Mouse (Mus musculus): ENCODE measurements around the gene Armc12.

Armc12 gene

DNA sequence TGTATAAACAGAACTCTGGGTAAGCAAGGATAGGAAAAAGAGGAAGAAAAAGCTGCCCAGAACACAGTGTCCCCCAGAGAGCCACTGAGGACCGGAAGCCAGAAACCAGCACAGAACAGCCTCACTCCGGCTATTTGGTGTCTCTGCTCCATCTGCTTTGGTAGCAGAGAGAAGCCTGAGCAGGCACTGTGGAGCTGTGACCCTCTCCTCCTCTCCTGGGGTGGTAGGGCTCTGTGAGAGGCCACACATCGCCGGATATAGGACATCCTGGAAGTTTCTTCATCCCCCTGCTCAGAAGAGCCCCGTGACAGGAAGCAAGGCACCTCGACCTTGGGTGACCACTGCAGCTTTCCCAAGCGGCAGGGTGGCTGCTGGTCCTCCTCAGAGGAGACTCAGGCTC lies 16.8 kb upstream of the Armc12 start:
- no peak for DNase-seq (ENCODE audit: low read depth)

- no peak for DNase-seq (ENCODE audit: low read depth)
Measured at GRCm38 (mm10) chr17:28514555-28514954, 16.1 kb upstream of the Armc12 start.

DNA sequence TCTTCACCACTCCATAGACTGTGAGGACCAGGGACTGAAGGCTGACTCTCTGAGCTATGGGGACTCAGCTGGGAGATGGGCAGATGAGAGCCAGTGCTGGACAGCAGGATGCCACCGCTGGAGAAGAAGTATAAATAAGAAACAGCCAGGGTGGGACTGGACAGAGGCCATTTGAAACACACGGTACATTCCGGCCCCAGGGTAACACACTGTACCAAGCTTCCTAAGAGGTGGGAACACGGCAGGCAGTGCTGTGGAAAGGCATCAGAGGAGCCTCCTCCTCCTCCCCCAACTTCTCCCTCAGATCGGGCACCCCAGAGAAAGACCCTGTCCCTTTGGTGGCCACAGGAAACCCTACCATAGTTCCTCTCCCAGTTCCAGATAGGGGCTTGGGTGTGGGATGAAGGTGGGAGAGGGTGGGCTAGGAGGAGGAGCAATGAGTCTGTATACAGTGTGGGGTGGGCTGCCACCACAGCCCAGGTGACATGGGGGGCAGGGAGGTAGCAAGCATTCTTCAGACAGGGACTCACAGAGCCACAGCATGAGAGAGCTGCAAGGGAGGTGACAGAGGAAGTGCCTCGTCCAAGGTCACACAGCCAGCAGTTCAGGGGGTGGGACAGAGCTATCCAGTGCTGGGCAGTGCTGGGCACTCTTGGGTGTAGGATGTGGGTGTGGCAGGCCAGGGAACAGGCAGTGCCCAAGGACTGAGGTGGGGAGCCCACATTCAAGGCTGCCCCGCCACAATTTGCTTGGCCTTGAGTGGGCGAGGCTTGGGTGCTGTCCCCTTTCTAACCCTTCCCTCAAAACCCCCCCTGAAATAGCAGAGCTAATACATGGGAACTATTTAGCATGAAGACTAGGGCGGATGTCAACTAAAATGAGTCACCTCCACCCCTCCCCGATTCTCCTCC lies 14.9 kb upstream of the Armc12 start:
- no peak for DNase-seq (ENCODE audit: low read depth)

GRCm38 (mm10) chr17:28516881-28517280 lies 13.7 kb upstream of the Armc12 start:
- DNase-seq (ENCODE audit: low read depth): no peak

DNA sequence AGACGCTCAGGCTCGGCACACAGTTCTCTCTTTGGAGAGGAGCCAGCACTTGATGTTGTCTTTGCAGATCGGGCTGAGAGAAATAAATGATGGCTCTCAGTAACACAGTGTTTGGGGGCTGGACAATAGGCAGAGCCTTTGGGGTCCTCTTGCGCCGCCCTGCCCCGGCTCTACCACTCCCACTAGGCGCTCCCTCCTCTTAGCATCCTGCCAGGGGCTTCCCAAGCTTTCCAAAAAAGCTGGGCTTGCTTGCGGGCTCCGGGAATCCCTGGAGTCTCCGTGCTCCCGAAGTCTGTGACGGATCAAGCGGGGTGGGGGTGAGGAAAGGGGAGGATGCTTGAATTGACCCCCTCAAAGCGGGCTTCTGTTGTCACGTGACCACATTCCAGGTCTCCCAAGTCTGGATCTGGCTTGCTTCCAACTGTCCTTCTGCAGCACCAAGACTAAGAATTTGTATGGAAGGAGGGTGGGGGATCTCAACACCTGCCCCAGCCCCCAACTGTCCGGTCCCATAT lies 13.1 kb upstream of the Armc12 start, which contains the start of gene Fkbp5:
Gene Fkbp5 (minus strand): TSS at position 87 of the 515 bp plus-strand sequence.
- DNase-seq (ENCODE audit: low read depth): no peak

DNA sequence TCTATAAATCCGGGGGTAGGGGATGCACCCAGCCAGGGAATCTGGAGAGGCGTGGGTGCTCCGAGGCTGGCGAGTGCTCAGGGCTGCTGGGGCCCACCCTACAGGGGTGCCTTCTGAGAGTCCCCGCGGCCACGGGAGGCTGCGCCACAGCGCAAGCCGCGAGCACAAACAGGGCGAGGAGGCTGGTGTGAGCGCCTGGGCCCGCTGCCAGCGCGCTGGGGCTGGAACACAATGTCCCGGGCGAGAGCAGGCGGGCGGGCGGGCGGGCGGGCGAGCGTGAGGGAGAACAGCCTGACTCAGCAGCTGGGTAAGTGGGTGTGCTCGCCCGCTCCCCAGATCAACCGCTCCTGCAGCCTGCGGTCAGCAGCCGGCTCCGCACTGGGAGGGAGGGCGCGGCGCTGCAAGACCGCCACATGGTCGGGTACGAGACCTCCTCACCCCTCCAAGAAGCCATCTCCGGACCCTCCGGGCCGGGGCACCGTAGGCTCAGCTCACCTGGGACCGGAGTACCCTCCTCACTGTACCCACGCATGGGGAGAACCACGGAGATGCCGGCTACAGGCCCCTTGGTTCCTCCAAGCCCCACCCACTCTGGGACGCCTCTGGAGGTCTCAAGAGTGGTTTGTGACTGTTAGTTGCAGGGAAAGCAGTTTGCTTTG lies 12.5 kb upstream of the Armc12 start:
- no peak for DNase-seq (ENCODE audit: low read depth)

GRCm38 (mm10) chr17:28518615-28519071 lies 12.0 kb upstream of the Armc12 start:
- DNase-seq (ENCODE audit: low read depth): no peak

GRCm38 (mm10) chr17:28519827-28520226 lies 10.8 kb upstream of the Armc12 start:
- DNase-seq (ENCODE audit: low read depth): no peak

- DNase-seq (ENCODE audit: low read depth): no peak
Measured at GRCm38 (mm10) chr17:28520561-28520960, 10.0 kb upstream of the Armc12 start.

- no peak for DNase-seq (ENCODE audit: low read depth)
Measured at GRCm38 (mm10) chr17:28521071-28521726, 9.4 kb upstream of the Armc12 start.

DNA sequence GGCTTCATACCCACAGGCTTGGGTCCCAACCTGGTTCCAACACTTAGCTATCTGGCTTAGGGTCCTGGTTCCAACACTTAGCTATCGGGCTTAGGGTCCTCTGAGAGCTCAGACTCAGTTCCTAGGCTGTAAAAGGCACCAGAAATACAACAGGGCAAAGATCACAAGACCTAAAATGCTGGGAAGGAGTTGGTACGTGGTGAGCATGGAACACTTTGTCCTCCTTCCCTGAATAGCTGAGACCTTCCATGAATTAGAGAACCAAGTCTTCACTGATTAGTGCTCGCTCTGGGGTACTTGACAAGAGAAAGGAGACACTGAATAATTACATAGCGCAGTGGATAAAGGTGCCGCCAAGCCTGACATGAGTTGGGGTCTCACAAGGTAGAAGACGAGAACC lies 8.7 kb upstream of the Armc12 start:
- no peak for DNase-seq (ENCODE audit: low read depth)

DNA sequence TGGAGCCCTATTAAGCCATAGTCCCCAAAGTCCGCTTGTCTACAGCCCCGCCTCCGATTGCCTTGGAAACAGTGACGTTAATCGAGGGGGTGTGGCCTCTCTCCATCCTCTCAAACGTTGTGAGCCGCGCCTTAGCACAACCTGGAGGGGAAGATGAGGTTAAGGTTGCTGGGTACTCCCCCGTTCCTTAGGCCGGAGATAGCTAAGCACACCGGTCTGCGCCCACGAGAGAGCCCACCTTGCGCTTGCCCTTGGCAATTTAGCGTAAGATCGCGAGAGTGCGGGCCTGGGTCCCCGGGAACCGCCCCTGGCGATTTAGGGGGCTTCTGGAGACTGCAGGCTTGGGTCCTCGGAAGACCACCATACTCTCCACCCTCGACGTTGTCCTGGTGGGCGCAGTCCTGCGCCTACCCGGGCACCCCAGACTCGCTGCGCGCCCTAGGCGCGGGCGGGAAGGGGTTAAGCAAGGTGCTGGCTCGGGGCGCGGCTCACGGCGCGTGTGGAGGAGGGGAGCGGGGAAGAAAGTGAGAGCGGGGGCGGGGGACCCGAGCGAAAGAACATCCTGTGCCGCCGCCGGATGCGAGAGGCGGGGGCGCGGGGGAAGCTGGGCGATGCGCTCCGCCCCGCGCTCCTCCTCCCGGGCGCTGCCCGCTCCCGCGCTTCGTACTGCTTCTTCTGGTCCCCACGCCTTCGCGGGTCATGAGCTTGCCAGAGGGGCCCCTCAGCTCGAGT lies 7.8 kb upstream of the Armc12 start:
- peak; percentile 39 for DNase-seq (ENCODE audit: low read depth)

DNA sequence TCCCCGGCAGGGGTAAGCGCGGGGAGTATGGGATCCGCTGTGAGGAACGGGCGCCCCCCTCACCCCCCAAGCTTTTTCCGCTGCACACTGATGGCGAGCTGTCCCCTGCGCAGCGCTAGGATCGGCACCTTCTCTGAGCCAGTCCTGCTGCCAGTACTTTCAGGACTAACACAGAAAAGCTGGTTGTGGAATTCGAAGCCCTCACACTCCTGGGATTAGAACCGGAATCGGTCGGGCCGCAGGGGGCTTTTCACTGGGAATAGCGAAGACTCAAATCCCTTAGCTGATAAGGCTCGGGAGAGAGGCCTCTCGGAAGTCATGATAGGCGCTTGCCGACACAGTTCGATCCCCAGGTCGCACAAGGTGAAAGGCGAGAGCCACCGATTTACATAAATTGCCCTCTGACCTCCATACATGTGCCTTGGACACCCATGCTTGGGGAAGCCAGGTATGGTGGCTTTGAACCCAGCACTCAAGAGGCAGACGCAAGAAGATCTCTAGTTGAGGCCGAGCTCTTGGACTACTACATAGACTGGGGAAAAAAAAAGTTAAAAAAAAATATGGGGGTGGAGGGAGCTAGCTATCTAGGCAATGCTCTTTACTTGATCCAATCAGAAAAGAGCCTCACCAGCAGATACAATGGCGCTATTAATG lies 7.1 kb upstream of the Armc12 start:
- DNase-seq (ENCODE audit: low read depth): no peak

- no peak for DNase-seq (ENCODE audit: low read depth)
Measured at GRCm38 (mm10) chr17:28524009-28524695, 6.5 kb upstream of the Armc12 start.

DNA sequence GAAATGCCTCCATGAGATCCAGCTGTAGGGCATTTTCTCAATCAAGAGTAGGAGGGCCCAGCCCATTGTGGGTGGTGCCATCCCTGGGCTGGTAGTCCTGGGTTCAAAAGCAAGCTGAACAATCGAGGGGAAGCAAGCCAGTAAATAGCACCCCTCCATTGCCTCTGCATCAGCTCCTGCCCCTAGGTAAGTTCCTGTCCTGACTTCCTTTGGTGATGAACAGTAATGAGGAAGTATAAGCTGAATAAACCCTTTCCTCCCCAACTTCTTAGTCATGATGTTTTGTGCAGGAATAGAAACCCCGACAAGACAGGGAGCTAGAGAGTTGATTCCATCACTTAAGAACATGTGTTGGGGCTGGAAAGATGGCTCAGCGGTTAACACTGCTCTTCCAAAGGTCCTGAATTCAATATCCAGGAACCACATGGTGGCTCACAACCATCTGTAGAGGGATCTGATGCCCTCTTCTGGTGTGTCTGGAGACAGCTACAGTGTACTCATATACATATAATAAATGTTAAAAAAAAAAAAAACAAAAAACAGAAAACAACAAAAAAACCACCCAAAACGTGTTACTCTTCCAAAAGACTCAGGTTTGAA lies 5.7 kb upstream of the Armc12 start:
- no peak for DNase-seq (ENCODE audit: low read depth)

DNA sequence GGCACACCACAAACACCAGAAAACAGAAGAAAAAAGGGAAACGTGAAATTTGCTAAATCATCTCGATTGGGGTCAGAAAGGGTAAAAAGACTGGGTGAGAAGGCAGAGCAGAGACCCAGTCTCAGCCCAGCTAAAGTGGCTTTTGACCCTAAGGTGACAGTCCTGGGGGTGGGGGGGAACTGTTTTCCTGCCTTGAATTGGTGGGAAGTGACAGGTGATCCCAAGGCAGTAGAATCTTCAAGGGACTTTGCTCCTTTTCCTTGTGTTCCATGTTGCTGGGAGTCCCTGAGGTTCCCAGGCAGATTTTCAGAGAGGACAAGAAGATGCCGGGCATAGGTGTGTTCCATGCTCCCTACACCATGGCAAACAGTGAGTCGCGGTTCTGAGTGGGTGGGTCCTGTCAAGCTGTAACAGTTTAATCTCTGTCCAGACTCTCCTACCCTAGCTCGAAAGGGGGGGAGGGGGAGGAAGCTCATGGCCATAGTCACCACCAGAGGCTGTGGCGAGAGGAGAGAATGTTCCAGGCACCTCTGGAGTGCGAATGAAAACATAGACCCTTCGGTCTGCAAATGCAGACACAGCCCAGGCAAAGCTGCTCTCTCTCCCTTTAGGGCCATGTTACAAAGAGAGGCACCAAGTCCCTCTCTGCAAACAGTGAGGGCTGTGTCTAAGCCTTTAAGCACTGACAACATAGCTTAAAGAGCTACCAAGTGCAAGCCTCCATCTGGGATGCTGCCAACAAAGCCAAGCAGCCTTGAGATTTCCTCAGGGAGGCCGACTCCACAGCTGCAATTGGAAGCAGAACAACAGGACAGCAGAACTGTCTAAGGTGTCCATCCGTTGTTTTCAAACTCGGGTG lies 3.2 kb upstream of the Armc12 start:
- no peak for DNase-seq (ENCODE audit: low read depth)

DNA sequence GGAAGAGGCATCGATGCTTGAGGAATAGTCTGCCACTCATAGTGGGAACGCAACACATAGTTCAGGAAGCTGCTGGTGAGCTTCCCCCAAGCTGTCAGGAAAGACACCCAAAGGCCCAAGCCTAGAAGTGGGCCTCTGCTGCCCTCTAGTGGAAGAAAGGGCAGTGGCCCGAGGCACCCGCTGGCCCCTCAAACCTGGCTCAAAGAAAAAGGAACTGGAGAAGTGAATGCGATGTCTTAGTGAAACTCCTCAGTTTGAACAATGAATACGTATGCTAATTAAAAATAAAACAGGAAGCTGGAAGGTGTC lies 2.6 kb upstream of the Armc12 start:
- DNase-seq (ENCODE audit: low read depth): peak; percentile 32

DNA sequence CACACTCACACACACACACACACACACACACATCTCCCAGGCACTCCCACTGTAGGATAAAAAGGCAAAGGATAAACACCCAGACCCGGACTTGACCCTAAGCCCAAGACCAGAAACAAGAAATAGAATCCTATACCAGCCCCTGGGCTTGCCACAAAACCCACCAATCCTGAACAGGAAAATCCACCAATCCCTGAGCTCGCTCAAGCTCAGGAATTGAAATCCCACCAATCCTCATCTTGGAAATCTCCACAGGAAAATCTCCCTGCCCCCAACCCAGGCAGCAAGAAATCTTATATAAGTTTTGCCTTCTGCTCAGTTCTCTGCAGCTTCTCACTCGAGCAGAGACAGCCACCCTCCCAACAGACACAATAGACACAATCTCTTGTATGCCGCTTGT lies 1.5 kb upstream of the Armc12 start:
- DNase-seq (ENCODE audit: low read depth): no peak

DNA sequence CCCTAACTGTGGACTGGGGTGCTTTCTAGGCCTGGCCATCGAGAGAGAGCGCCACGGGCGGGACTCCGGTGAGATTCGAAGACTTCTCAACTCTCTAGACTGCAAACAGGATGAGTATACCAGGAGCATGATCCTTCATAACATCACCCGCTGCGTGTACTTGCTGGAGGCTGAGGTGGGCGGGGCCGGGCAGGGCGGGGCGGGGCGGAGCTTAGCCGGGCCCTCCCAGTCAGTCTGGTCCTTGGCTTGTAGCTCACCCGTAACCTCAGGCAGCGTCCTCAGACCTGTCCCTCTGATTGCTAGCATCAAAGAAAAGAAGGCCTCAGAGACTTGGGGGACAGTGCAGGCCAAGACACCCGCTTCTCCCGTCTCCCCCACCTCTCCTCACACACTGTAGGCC lies 1.3 kb downstream of the Armc12 start:
- no peak for DNase-seq (ENCODE audit: low read depth)

DNA sequence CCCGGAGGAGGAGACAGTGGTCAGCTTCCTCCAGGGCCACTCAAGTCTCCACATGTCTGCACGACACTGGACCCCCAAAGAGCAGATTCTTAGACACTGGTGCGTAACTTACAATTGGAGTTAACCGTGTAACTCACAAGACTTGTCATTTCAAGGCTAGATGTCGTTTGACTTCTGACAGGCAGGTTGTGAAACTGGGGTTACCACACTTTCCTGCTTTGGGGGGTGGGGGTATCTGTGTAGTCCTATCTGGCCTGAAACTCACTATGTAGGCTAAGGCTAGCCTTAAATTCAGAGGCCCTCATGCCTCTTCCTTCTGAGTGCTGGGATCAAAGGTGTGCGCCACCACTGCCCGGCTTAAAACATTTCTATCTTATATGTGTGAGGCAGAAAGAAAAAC lies 2.0 kb downstream of the Armc12 start:
- no peak for DNase-seq (ENCODE audit: low read depth)
